Mouse (Mus musculus): Measurements from ENCODE around the gene Erc2.

- no peak for TF ChIP-seq CTCF (IDR thresholded peaks at IDR 0.05; ENCODE audit: low read depth)
- no peak for TF ChIP-seq EP300 (IDR thresholded peaks at IDR 0.05; ENCODE audit: low read depth)
Measured at GRCm38 (mm10) chr14:28494273-28494672, 872.0 kb downstream of the Erc2 start.

Measured in liver, postnatal 0 days (tissue).